8 mouse cellular contexts compared by ENCODE assay signal in the genomic region with DNA sequence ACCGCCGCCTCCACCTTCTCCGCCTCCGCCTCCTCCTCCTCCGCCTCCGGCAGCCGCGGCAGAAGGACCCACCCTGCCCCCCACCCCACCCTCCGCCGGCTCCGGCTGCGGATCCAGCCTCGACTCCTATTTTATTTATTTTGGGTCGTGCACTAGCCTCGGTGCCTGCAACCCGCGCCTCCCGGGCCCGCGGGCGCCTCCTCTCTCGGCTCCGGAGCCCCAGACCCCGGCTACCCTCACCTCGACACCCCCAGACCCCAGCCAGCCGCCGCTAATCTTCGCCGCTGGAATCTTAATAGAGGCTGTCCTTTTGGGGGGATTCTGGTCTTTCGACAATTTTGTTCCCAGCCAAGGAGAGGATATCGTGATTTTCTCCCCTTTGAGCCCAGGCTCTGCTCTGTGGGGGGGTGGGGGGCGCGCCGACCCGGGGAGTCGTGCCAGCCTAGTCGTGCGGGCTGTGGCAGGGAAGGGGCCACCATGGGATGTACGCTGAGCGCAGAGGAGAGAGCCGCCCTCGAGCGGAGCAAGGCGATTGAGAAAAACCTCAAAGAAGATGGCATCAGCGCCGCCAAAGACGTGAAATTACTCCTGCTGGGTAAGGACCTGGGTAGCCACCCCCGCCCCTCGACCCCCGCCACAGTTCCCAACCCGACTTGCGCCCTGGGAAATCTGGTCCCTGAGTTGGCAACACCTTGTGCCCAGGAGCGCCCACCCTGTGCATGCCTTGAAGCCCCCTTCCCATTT. TPM values are rescaled to one million over a fixed set of nuclear protein-coding genes. Genes with fewer than 3 reads are reported as not detected.
DNase-seq lines count a peak whose midpoint lies in the region; ATAC-seq and TF ChIP-seq lines count a peak whose summit lies in the region.

No protein-coding gene starts in this region.

- no peak for ATAC-seq in embryonic facial prominence, embryonic 14.5 days (ENCODE audit: low read depth)
- ATAC-seq in limb, embryonic 13.5 days (ENCODE audit: low FRiP score, low read depth): no peak

- no peak for TF ChIP-seq POLR2A in brain, embryonic 14.5 days (IDR thresholded peaks at IDR 0.05; ENCODE audit: borderline replicate concordance, extremely low read depth, insufficient read depth, insufficient read length, poor library complexity, severe bottlenecking)

- H3K4me1 ChIP-seq in embryonic facial prominence, embryonic 14.5 days (ENCODE audit: control insufficient read depth, insufficient read depth, low read length): peaks cover 22% of the 10 kb centered on the region
- peaks cover 31% of the 10 kb centered on the region for H3K4me1 ChIP-seq in limb, embryonic 13.5 days

- peak overlapping the region; percentile 77 for H3K27ac ChIP-seq in embryonic facial prominence, embryonic 14.5 days (replicated peaks; ENCODE audit: low read depth, low read length)
- no peak overlapping the region for H3K27ac ChIP-seq in limb, embryonic 13.5 days

- peak overlapping the region; percentile 80 for H3K9ac ChIP-seq in embryonic facial prominence, embryonic 14.5 days (ENCODE audit: low read depth, low read length)
- H3K9ac ChIP-seq in limb, embryonic 13.5 days: peak overlapping the region; percentile 72

- DNase-seq in layer of hippocampus, postnatal 10 days (ENCODE audit: low spot score in 2 of 2): peak; percentile 36 to 53
- DNase-seq in layer of hippocampus, adult 8-10 months (ENCODE audit: low spot score in 2 of 2): no peak
- peak; percentile 62 for DNase-seq in brain, embryonic 14.5 days (ENCODE audit: low read depth)
- no peak for DNase-seq in embryonic facial prominence, embryonic 14.5 days (ENCODE audit: low spot score)
- DNase-seq in right cerebral cortex, postnatal 4 days: peak; percentile 49
- DNase-seq in frontal cortex, postnatal 36 days (ENCODE audit: low spot score in 2 of 2): no peak
- no peak for DNase-seq in adipocyte (ENCODE audit: low spot score)

- TF ChIP-seq CTCF in brain, embryonic 14.5 days (IDR thresholded peaks at IDR 0.05; ENCODE audit: borderline replicate concordance, extremely low read depth, insufficient read depth, insufficient read length): no peak

- H3K4me3 ChIP-seq in embryonic facial prominence, embryonic 14.5 days (ENCODE audit: low read depth, low read length): peak overlapping the region; percentile 72
- H3K4me3 ChIP-seq in limb, embryonic 13.5 days: peak overlapping the region; percentile 66

- H3K4me2 ChIP-seq in embryonic facial prominence, embryonic 14.5 days (ENCODE audit: low read depth, low read length): peak overlapping the region; percentile 93
- H3K4me2 ChIP-seq in limb, embryonic 13.5 days (replicated peaks): peak overlapping the region; percentile 87

- peaks cover 23% of the 10 kb centered on the region for H3K27me3 ChIP-seq in embryonic facial prominence, embryonic 14.5 days (replicated peaks; ENCODE audit: control insufficient read depth, insufficient read depth, low read length)
- peaks cover 61% of the 10 kb centered on the region for H3K27me3 ChIP-seq in limb, embryonic 13.5 days

- H3K9me3 ChIP-seq in embryonic facial prominence, embryonic 14.5 days (ENCODE audit: control insufficient read depth, low read length): no peaks in the 10 kb centered on the region
- H3K9me3 ChIP-seq in limb, embryonic 13.5 days: no peaks in the 10 kb centered on the region

- H3K36me3 ChIP-seq in embryonic facial prominence, embryonic 14.5 days (ENCODE audit: control insufficient read depth, insufficient read depth, low read length): no peaks in the 10 kb centered on the region
- no peaks in the 10 kb centered on the region for H3K36me3 ChIP-seq in limb, embryonic 13.5 days

- WGBS in embryonic facial prominence, embryonic 14.5 days: under 1% methylated on average over 21 of the region's 53 CpGs
- under 1% methylated on average over 46 of the region's 53 CpGs for WGBS in limb, embryonic 13.5 days

RNA-seq across cellular contexts. Expression of gene Gnao1, which starts 1.3 kb away (rescaled TPM):
- 100 to 1,000 TPM; 901 to 916 TPM for total RNA-seq in layer of hippocampus, postnatal 10 days (2021)
- 100 to 1,000 TPM; 634 to 668 (median 642) TPM for total RNA-seq in layer of hippocampus, adult 8-10 months (2022)
- 323 and 443 TPM in 2 replicates for polyA plus RNA-seq in brain, embryonic 14.5 days (2012; rRNA removed)
- polyA plus RNA-seq in embryonic facial prominence, embryonic 14.5 days (2014; fragmentation: Nextera tagmentation; extraction: Ambion mirVana): 13.8 and 14.6 TPM in 2 replicates
- polyA plus RNA-seq in limb, embryonic 13.5 days (2015; fragmentation: Nextera tagmentation; extraction: Ambion mirVana): 2.8 and 4.3 TPM in 2 replicates

Comparison
In these comparisons a context has a peak if more than half of its experiments do, and no peak if none do; other contexts are left out.
1. DNase-seq: peak in layer of hippocampus, postnatal 10 days (2 of 2), brain, embryonic 14.5 days (single experiment) and right cerebral cortex, postnatal 4 days (single experiment); none in layer of hippocampus, adult 8-10 months (0 of 2), embryonic facial prominence, embryonic 14.5 days (single experiment), frontal cortex, postnatal 36 days (0 of 2) and adipocyte (single experiment).
2. RNA of gene Gnao1, which starts 1.3 kb away (polyA plus RNA-seq): 323 to 443 TPM in brain, embryonic 14.5 days; 13.8 to 14.6 TPM in embryonic facial prominence, embryonic 14.5 days and 2.8 to 4.3 TPM in limb, embryonic 13.5 days; every median in the first group is over 10 times any median in the second.